Mouse (Mus musculus) lung, postnatal 0 days (tissue): ENCODE measurements around the gene Apobr. TPM values are rescaled to one million over a fixed set of nuclear protein-coding genes. Genes with fewer than 3 reads are reported as not detected.

ENCODE experiments used
- ATAC-seq: fragments of 200-750 bp; cut with Nextera tagmentation; 2 replicates; pipeline ENCODE4 v1.8.0; 2017; ENCODE audit warnings: moderate library complexity
- DNase-seq: peaks from one replicate; pipeline ENCODE4 v3.0.0-alpha.2; 2016; ENCODE audit warnings: low spot score
- H3K27ac ChIP-seq: fragments of 300-500 bp; sonication (generic); 2 replicates; pipeline ENCODE4 v1.5.1; 2014; ENCODE audit warnings: antibody characterized with exemption, mild to moderate bottlenecking, low read length, mixed read lengths
- H3K27me3 ChIP-seq: fragments of 300-500 bp; sonication (generic); replicated peaks from 2 replicates; pipeline ENCODE4 v1.6.1; 2014; ENCODE audit warnings: low read length, mixed read lengths; ENCODE audit not compliant: insufficient read depth
- H3K36me3 ChIP-seq: fragments of 300-500 bp; sonication (generic); 2 replicates; pipeline ENCODE4 v1.6.1; 2014; ENCODE audit warnings: low read length, mixed read lengths; ENCODE audit not compliant: insufficient read depth
- H3K4me1 ChIP-seq: fragments of 300-500 bp; sonication (generic); 2 replicates; pipeline ENCODE4 v1.6.1; 2014; ENCODE audit warnings: antibody characterized with exemption, low read depth, low read length, mixed read lengths; ENCODE audit not compliant: insufficient read depth
- H3K4me2 ChIP-seq: fragments of 300-500 bp; sonication (generic); replicated peaks from 2 replicates; pipeline ENCODE4 v1.6.1; 2014; ENCODE audit warnings: low read depth, mild to moderate bottlenecking, low read length, moderate library complexity, mixed read lengths
- H3K4me3 ChIP-seq: fragments of 300-500 bp; sonication (generic); 2 replicates; pipeline ENCODE4 v1.5.1; 2014; ENCODE audit warnings: low read depth, low read length
- H3K9ac ChIP-seq: fragments of 300-500 bp; sonication (generic); replicated peaks from 2 replicates; pipeline ENCODE4 v1.6.1; 2014; ENCODE audit warnings: low read depth, mild to moderate bottlenecking
- H3K9me3 ChIP-seq: fragments of 300-500 bp; sonication (generic); 2 replicates; pipeline ENCODE4 v1.6.1; 2016; ENCODE audit warnings: low read length, mixed read lengths
- CTCF ChIP-seq: IDR thresholded peaks from 2 replicates; pipeline ENCODE4 v1.5.1; 2016; ENCODE audit warnings: antibody characterized with exemption, mild to moderate bottlenecking
- EP300 ChIP-seq: IDR thresholded peaks from 2 replicates; pipeline ENCODE4 v1.6.1; 2016; ENCODE audit warnings: antibody characterized with exemption, mild to moderate bottlenecking, control low read depth
- WGBS: fragments of 180-500 bp; shearing (Covaris S2); extraction: QIAGEN DNeasy Blood & Tissue Kit; methylation state at CpG from one replicate; pipeline ENCODE4 v1.1.7; 2014; 5-methylcytosine and 5-hydroxymethylcytosine counted together
- microRNA-seq: library from miRNA; unstranded; fragments of <30 nt; microRNA quantifications from one replicate; pipeline ENCODE4, GENCODE M21; 2016
- polyA plus RNA-seq: library from polyadenylated mRNA; unstranded; fragments of >200 nt; fragmentation: Nextera tagmentation; extraction: Ambion mirVana; gene quantifications from 2 replicates; pipeline ENCODE4 v1.2.1, GENCODE M21; 2015

Gene Apobr
- polyA plus RNA-seq, 1 experiment from 2014 or later: 3.9 TPM

DNA sequence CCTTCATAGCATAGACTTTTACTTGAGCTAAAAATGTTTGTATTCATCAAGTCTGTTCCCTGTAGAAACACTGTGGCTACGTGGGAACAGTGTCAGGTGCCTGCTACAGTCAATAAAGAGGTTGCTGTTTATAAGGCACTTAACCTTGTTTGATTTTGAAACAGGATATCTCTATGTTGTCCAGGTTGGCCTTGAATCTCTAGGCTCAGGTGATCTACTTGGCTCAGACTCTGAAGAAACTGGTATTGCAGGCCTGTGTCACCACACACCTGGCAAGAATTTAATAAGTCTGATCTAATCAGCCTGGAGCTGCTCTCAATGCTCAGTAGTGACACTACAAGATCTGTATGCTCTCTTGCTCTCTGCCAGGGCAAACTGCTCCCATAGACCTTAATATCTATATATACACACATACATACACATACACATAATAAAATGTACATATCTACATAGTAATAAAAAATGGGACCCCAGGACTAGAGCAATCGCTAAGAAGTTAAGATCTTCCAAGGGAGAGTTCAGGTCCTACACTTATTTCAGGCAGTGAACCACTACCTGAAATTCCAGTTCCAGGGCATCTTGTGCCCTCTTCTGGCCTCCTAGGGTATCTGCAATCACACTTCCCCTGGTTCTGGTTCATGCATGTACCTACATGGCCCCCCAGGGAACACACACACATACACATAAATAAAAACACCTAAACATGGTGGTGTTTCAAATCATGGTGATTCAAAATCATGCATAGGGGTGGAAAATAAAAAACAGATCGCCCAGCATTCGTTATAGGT, 52.2 kb downstream of the Apobr start:
- no peak overlapping the region for H3K4me3 ChIP-seq
- H3K9me3 ChIP-seq: no peaks in the 10 kb centered on the region
- H3K27ac ChIP-seq: peak overlapping the region; percentile 43
- H3K4me1 ChIP-seq: no peaks in the 10 kb centered on the region
- no peak overlapping the region for H3K9ac ChIP-seq
- TF ChIP-seq CTCF (peak; percentile 85), EP300 (peak; percentile 79)
- H3K4me2 ChIP-seq: no peak overlapping the region
- DNase-seq (peak; percentile 84), ATAC-seq (peak; percentile 90)
- no peaks in the 10 kb centered on the region for H3K36me3 ChIP-seq
- 6% methylated on average over 4 of the region's 4 CpGs for WGBS
- H3K27me3 ChIP-seq: no peaks in the 10 kb centered on the region

Small RNA genes lying within 50 kb of the gene (microRNA-seq; reads per million reads assigned to microRNA genes)
- gene Mir7059: not detected

Other genes starting within 250 kb of the Apobr start
- 1.6 and 1.7 TPM in 2 replicates for gene Lat, start 215.4 kb upstream of the Apobr start, polyA plus RNA-seq
- gene Spns1, start 207.5 kb upstream of the Apobr start, polyA plus RNA-seq: 50.3 and 53.7 TPM in 2 replicates
- gene Nfatc2ip, start 188.2 kb upstream of the Apobr start, polyA plus RNA-seq: 1.5 and 2.0 TPM in 2 replicates
- 0.57 and 1.4 TPM in 2 replicates for gene Cd19, start 170.1 kb upstream of the Apobr start, polyA plus RNA-seq
- gene Rabep2, start 156.2 kb upstream of the Apobr start, polyA plus RNA-seq: 27.3 and 28.3 TPM in 2 replicates
- 0.14 and 0.29 TPM in 2 replicates for gene Atp2a1, start 121.8 kb upstream of the Apobr start, polyA plus RNA-seq
- 25.6 and 28.6 TPM in 2 replicates for gene Sh2b1, start 109.5 kb upstream of the Apobr start, polyA plus RNA-seq
- 47.3 and 49.7 TPM in 2 replicates for gene Tufm, start 97.6 kb upstream of the Apobr start, polyA plus RNA-seq
- 22.1 and 24.5 TPM in 2 replicates for gene Atxn2l, start 81.5 kb upstream of the Apobr start, polyA plus RNA-seq
- gene Eif3c, start 18.5 kb upstream of the Apobr start, polyA plus RNA-seq: 141 and 154 TPM in 2 replicates
- 33.0 and 38.3 TPM in 2 replicates for gene Cln3, start 875 bp downstream of the Apobr start, polyA plus RNA-seq
- 0.31 TPM in 1 of 2 replicates, not detected in the other for gene Il27, start 10.0 kb downstream of the Apobr start, polyA plus RNA-seq
- gene Nupr1, start 45.9 kb downstream of the Apobr start, polyA plus RNA-seq: 266 and 308 TPM in 2 replicates
- gene Sgf29, start 64.4 kb downstream of the Apobr start, polyA plus RNA-seq: 42.9 and 49.5 TPM in 2 replicates
- gene Sult1a1, start 91.5 kb downstream of the Apobr start, polyA plus RNA-seq: 57.1 and 58.4 TPM in 2 replicates
- 76.1 and 77.4 TPM in 2 replicates for gene Bola2, start 110.5 kb downstream of the Apobr start, polyA plus RNA-seq
- 9.2 and 10.4 TPM in 2 replicates for gene Slx1b, start 110.8 kb downstream of the Apobr start, polyA plus RNA-seq
- gene Coro1a, start 122.8 kb downstream of the Apobr start, polyA plus RNA-seq: 61.4 and 65.3 TPM in 2 replicates
- 180 and 183 TPM in 2 replicates for gene Mapk3, start 174.7 kb downstream of the Apobr start, polyA plus RNA-seq
- gene Gdpd3, start 181.4 kb downstream of the Apobr start, polyA plus RNA-seq: 3.4 and 4.1 TPM in 2 replicates
- 325 and 340 TPM in 2 replicates for gene Ypel3, start 192.0 kb downstream of the Apobr start, polyA plus RNA-seq
- 0.56 and 0.74 TPM in 2 replicates for gene Tbx6, start 196.5 kb downstream of the Apobr start, polyA plus RNA-seq
- 150 and 151 TPM in 2 replicates for gene Ppp4c, start 207.6 kb downstream of the Apobr start, polyA plus RNA-seq
- gene Fam57b, start 212.7 kb downstream of the Apobr start, polyA plus RNA-seq: 0.13 and 0.19 TPM in 2 replicates
- not detected in 2 replicates for gene 4930451I11Rik, start 246.7 kb downstream of the Apobr start, polyA plus RNA-seq